Mouse (Mus musculus) frontal cortex, adult 2 months (tissue): ENCODE measurements around the gene Hoxb2. TPM values are rescaled to one million over a fixed set of nuclear protein-coding genes. Genes with fewer than 3 reads are reported as not detected.

Experiments used
- DNase-seq, 2 experiments: peaks; one replicate each; pipeline ENCODE4 v3.0.0; 2022; ENCODE audit warnings: low spot score in 1 of 2; ENCODE audit errors: extremely low spot score in 1 of 2
- polyA plus RNA-seq: library from polyadenylated mRNA; depleted of rRNA; stranded (reverse); fragments of >200 nt; gene quantifications from 2 replicates; pipeline ENCODE4 v1.2.3, GENCODE M21; 2012

The Hoxb2 gene
- polyA plus RNA-seq, 1 experiment, result not detected

GRCm38 (mm10) chr11:96333241-96334001 lies 16.9 kb upstream of the Hoxb2 start:
- DNase-seq, result no peak

- DNase-seq, result no peak
Observed at GRCm38 (mm10) chr11:96334002-96334364, 16.3 kb upstream of the Hoxb2 start.

GRCm38 (mm10) chr11:96334998-96335397 lies 15.3 kb upstream of the Hoxb2 start:
- DNase-seq, result no peak

GRCm38 (mm10) chr11:96336597-96336996 lies 13.7 kb upstream of the Hoxb2 start:
- no peak for DNase-seq

GRCm38 (mm10) chr11:96337026-96337425 lies 13.3 kb upstream of the Hoxb2 start:
- no peak for DNase-seq

GRCm38 (mm10) chr11:96338957-96339855 lies 11.1 kb upstream of the Hoxb2 start:
- no peak for DNase-seq

- DNase-seq, result no peak
Observed at GRCm38 (mm10) chr11:96340698-96341365, 9.5 kb upstream of the Hoxb2 start.

GRCm38 (mm10) chr11:96341701-96342575 lies 8.4 kb upstream of the Hoxb2 start:
- no peak for DNase-seq

- DNase-seq, result no peak
Observed at GRCm38 (mm10) chr11:96342576-96342930, 7.8 kb upstream of the Hoxb2 start.

GRCm38 (mm10) chr11:96343206-96343745 lies 7.0 kb upstream of the Hoxb2 start:
- no peak for DNase-seq

- no peak for DNase-seq
Observed at GRCm38 (mm10) chr11:96344061-96344877, 6.1 kb upstream of the Hoxb2 start.

- no peak for DNase-seq
Observed at GRCm38 (mm10) chr11:96344878-96345159, 5.5 kb upstream of the Hoxb2 start.

- DNase-seq, result no peak
Observed at GRCm38 (mm10) chr11:96345220-96345892, 5.0 kb upstream of the Hoxb2 start.

- DNase-seq, result no peak
Observed at GRCm38 (mm10) chr11:96345893-96346806, 4.2 kb upstream of the Hoxb2 start.

- DNase-seq, result no peak
Observed at GRCm38 (mm10) chr11:96346916-96347520, 3.3 kb upstream of the Hoxb2 start.

- DNase-seq, result no peak
Observed at GRCm38 (mm10) chr11:96347717-96348116, 2.6 kb upstream of the Hoxb2 start.

GRCm38 (mm10) chr11:96348141-96348928 lies 2.0 kb upstream of the Hoxb2 start:
- no peak for DNase-seq
